Mouse (Mus musculus) lung, adult 2 months (tissue): Measurements from ENCODE around the gene Xpo1. TPM values are rescaled to one million over a fixed set of nuclear protein-coding genes. Genes with fewer than 3 reads are reported as not detected.
"Not testable (repeated sequence)": the region's sequence is repeated elsewhere in the genome, so short reads cannot be mapped to it uniquely, and the experiment has no call there.

Experiments
- DNase-seq: peaks from one replicate; pipeline ENCODE4 v3.0.0; 2022
- H3K4me1 ChIP-seq: fragments of 200-500 bp; 2 replicates; pipeline ENCODE4 v1.6.1; 2011; ENCODE audit warnings: low read length; ENCODE audit not compliant: control insufficient read depth, insufficient read depth
- H3K4me3 ChIP-seq: fragments of 200-500 bp; replicated peaks from 2 replicates; pipeline ENCODE3; 2011; ENCODE audit warnings: low read depth, mild to moderate bottlenecking, control low read depth, low read length; ENCODE audit errors: extremely low read depth
- CTCF ChIP-seq: fragments of 200-500 bp; IDR thresholded peaks from 2 replicates; pipeline ENCODE4 v1.5.1; 2011; ENCODE audit warnings: mild to moderate bottlenecking, low read length, control low read depth; ENCODE audit not compliant: insufficient read depth
- POLR2A ChIP-seq: fragments of 200-500 bp; IDR thresholded peaks from 2 replicates; pipeline ENCODE4 v1.6.1; 2011; ENCODE audit warnings: low read depth, mild to moderate bottlenecking, control low read depth, low read length, borderline replicate concordance; ENCODE audit errors: extremely low read depth
- WGBS: fragments of 180-500 bp; shearing (Covaris S2); methylation state at CpG from one replicate; pipeline ENCODE4 v1.1.7; 2018; 5-methylcytosine and 5-hydroxymethylcytosine counted together
- polyA plus RNA-seq: library from polyadenylated mRNA; depleted of rRNA; stranded (reverse); fragments of >200 nt; gene quantifications from 2 replicates; pipeline ENCODE4 v1.2.3, GENCODE M21; 2012

Gene Xpo1
- polyA plus RNA-seq, 1 experiment, result 7.1 TPM

- peak; percentile 49; the same call in 1 of the 2 replicates for TF ChIP-seq POLR2A
- TF ChIP-seq CTCF, result no peak
- H3K4me1 ChIP-seq, result peaks cover 9% of the 10 kb centered on the region
- peak; percentile 70 for DNase-seq
- WGBS, result under 1% methylated on average over 48 of the region's 48 CpGs
- peak overlapping the region; percentile 96 for H3K4me3 ChIP-seq
These were observed 1.2 kb downstream of the Xpo1 start for GRCm38 (mm10) chr11:23256803-23257704.

DNA sequence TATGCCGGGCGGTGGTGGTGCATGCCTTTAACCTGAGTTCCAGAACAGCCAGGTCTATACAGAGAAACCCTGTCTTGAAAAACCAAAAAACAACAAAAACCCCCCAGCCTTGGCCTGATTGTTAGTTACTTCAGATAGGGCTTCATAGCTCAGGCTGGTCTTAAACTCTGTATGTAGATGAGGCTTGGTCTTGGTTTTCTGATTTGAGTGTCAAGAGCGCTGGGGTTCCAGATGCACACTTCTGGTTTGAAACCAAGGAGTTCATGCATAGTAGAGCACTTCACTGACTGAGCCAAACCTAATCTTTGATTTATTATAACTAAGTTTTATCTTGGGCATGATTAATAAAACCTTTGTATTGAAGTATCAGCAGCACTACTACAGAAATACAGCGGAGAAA, 3.2 kb downstream of the Xpo1 start:
- DNase-seq, result no peak

GRCm38 (mm10) chr11:23259481-23259880, 3.6 kb downstream of the Xpo1 start:
- TF ChIP-seq POLR2A (no peak), CTCF (no peak)
- 81% methylated on average over 1 of the region's 1 CpGs for WGBS
- DNase-seq, result no peak

More for the DNA sequence above, 3.2 kb downstream of the Xpo1 start:
- no peak overlapping the region for H3K4me3 ChIP-seq
- H3K4me1 ChIP-seq, result peaks cover 9% of the 10 kb centered on the region
- WGBS, result 78% methylated on average over 4 of the region's 4 CpGs
- TF ChIP-seq POLR2A (no peak), CTCF (no peak)

GRCm38 (mm10) chr11:23260186-23260585, 4.3 kb downstream of the Xpo1 start:
- H3K4me1 ChIP-seq, result peaks cover 6% of the 10 kb centered on the region
- no peak overlapping the region for H3K4me3 ChIP-seq
- TF ChIP-seq CTCF (no peak), POLR2A (no peak)
- 67% methylated on average over 1 of the region's 1 CpGs for WGBS
- DNase-seq, result no peak

More at GRCm38 (mm10) chr11:23259481-23259880, 3.6 kb downstream of the Xpo1 start:
- Histone ChIP-seq H3K4me1 (peaks cover 9% of the 10 kb centered on the region), H3K4me3 (no peak overlapping the region)

DNA sequence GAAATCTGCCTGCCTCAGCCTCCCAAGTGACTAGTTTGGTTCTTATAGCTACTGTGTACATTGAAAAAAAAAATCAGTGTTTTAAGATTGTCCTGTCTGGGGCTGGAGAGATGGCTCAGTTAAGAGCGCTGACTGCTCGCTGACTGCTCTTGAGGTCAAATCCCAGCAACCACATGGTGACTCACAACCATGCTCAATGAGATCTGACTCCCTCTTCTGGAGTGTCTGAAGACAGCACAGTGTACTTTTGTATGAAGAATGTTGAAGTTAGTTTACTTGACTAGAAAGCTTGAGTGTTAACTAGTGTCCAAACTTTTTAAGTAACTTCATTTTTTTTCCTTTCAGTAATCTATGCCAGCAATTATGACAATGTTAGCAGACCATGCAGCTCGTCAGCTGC, 5.6 kb downstream of the Xpo1 start:
- no peak for DNase-seq
- WGBS, result 50% methylated on average over 3 of the region's 3 CpGs
- Histone ChIP-seq H3K4me3 (no peak overlapping the region), H3K4me1 (peaks cover 6% of the 10 kb centered on the region)
- TF ChIP-seq CTCF (0 out of 2 replicates have a peak, but pooled peaks have one; percentile 23), POLR2A (no peak)

- H3K4me1 ChIP-seq, result no peaks in the 10 kb centered on the region; the same call in 1 of the 2 replicates
- DNase-seq, result no peak
- no peak overlapping the region for H3K4me3 ChIP-seq
- TF ChIP-seq POLR2A (no peak), CTCF (no peak)
These were observed 9.1 kb downstream of the Xpo1 start for GRCm38 (mm10) chr11:23264949-23265348.

DNA sequence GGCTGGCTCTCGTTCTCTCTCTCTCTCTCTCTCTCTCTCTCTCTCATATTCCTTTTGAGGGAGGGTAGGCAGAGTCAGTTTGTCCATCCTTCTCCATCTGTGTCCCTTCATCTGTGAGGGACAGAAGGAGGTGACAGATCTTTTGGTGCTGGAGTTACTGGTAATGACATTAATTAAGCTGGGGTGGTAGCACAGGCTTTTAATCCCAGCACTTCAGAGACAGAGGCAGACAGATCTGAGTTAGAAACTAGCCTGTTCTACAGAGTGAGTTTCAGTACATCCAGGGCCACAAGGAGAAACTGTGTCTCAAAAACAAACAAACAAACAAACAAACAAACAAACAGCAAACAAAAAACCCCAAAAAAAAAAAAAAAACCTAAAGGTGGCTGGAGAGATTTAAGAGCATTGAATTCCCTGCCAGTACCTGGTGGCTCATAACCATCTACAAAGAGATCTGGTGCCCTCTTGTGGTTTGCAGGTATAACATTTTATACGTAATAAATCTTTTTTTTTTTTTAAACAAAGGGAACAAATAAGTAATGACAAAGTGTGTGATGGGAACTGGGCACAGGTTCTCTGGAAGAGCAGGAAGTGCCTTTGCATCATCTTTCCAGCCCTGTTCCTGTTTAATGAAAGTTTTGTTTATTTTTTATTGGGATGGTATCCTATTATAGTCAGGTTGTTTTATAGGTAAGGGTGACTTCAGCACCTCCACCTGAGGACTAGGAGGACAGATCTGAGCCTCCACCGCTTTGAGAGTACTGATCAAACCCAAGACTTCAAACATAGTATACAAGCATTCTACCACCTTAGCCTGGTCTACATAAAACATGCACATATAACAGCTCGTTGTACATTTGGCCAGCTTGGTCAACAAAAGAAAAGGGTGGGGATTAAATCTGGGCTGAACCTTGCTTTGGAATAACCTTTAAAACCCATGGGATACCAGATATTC, 16.2 kb downstream of the Xpo1 start:
- Histone ChIP-seq H3K4me1 (no peaks in the 10 kb centered on the region), H3K4me3 (no peak overlapping the region)
- TF ChIP-seq POLR2A (no peak), CTCF (0 out of 2 replicates have a peak, but pooled peaks have one; percentile 13)
- no peak for DNase-seq
- WGBS, result 66% methylated on average over 4 of the region's 4 CpGs

DNA sequence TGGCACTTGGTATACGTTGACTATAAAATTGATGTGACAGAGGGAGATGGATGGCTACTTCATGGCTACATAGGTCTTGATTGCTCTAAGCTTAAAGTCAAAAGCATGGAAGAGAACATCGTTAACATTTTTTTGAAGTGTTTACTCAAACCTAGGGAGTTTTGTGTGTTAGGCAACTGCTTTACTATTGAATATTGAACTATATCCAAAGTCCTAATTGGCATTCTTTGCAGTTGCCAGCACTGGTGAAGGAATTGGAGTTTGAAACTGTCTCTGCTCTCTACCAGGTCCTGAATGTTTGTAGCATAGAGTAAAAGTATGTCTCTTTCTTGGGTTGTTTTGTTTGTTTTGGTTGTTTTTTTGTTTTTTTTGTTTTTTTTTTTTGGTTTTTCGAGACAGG, 19.9 kb downstream of the Xpo1 start:
- H3K4me1 ChIP-seq, result no peaks in the 10 kb centered on the region
- no peak for TF ChIP-seq CTCF
- TF ChIP-seq POLR2A, result no peak
- H3K4me3 ChIP-seq, result no peak overlapping the region
- 60% methylated on average over 3 of the region's 3 CpGs for WGBS
- DNase-seq, result no peak

- H3K4me1 ChIP-seq, result no peaks in the 10 kb centered on the region
- TF ChIP-seq CTCF, result no peak
- no peak for TF ChIP-seq POLR2A
- DNase-seq, result no peak
- WGBS, result 87% methylated on average over 4 of the region's 4 CpGs
- H3K4me3 ChIP-seq, result no peak overlapping the region
These were observed 28.6 kb downstream of the Xpo1 start for GRCm38 (mm10) chr11:23284469-23284868.

GRCm38 (mm10) chr11:23288866-23289265, 33.0 kb downstream of the Xpo1 start:
- WGBS, result 82% methylated on average over 4 of the region's 4 CpGs
- H3K4me1 ChIP-seq, result not testable (repeated sequence)

More at GRCm38 (mm10) chr11:23288866-23289265, 33.0 kb downstream of the Xpo1 start:
- not testable (repeated sequence) for DNase-seq, H3K4me3 ChIP-seq
